15 mouse cellular contexts compared by ENCODE assay signal in genomic region chr2:32724832-32725790, GRCm38 (mm10). TPM values are rescaled to one million over a fixed set of nuclear protein-coding genes. Genes with fewer than 3 reads are reported as not detected.
A peak's percentile ranks its signal among the peaks of the same experiment; 100 is the strongest.
DNase-seq lines count a peak whose midpoint lies in the region; ATAC-seq and TF ChIP-seq lines count a peak whose summit lies in the region.
"Had no signal": no experiment of that assay in that cellular context is flagged by ENCODE, and none has a peak within 500 bp of the region (broad histone marks: within the 10 kb centered on the region; RNA-seq: fewer than 3 reads in every experiment).

No protein-coding gene starts in this region.

- no peak overlapping the region for H3K4me3 ChIP-seq in heart, postnatal 0 days (ENCODE audit: low read depth, low read length)
- H3K4me3 ChIP-seq: erythroblast, embryonic 14.5 days; heart, adult 2 months; hindbrain, embryonic 12.5 days; neural tube, embryonic 13.5 days had no signal

- no peaks in the 10 kb centered on the region for H3K27me3 ChIP-seq in heart, postnatal 0 days (ENCODE audit: control insufficient read depth, insufficient read depth, low read length)
- H3K27me3 ChIP-seq: hindbrain, embryonic 12.5 days; neural tube, embryonic 13.5 days had no signal

- H3K9me3 ChIP-seq in heart, postnatal 0 days (replicated peaks; ENCODE audit: control insufficient read depth, low read length), result no peaks in the 10 kb centered on the region
- H3K9me3 ChIP-seq: hindbrain, embryonic 12.5 days; neural tube, embryonic 13.5 days had no signal

- no peak overlapping the region for H3K9ac ChIP-seq in heart, postnatal 0 days (replicated peaks; ENCODE audit: low read depth, low read length)
- H3K9ac ChIP-seq: hindbrain, embryonic 12.5 days; neural tube, embryonic 13.5 days had no signal

- no peak overlapping the region for H3K4me2 ChIP-seq in heart, postnatal 0 days (ENCODE audit: low read depth, low read length)
- H3K4me2 ChIP-seq: hindbrain, embryonic 12.5 days; midbrain, embryonic 11.5 days; neural tube, embryonic 13.5 days had no signal

- H3K36me3 ChIP-seq in heart, postnatal 0 days (replicated peaks; ENCODE audit: control insufficient read depth, insufficient read depth, low read length), result no peaks in the 10 kb centered on the region
- H3K36me3 ChIP-seq: hindbrain, embryonic 12.5 days; neural tube, embryonic 13.5 days had no signal

- WGBS in heart, postnatal 0 days, result 73% methylated on average over 16 of the region's 16 CpGs

- peak overlapping the region; percentile 48; the same call in 1 of the 2 replicates for H3K27ac ChIP-seq in heart, postnatal 0 days (ENCODE audit: low read depth)
- H3K27ac ChIP-seq: heart, adult 2 months; hindbrain, embryonic 12.5 days; neural tube, embryonic 13.5 days had no signal

- no peak for DNase-seq in heart, postnatal 0 days (ENCODE audit: low spot score)
- no peak for DNase-seq in heart, adult 18-20 months
- DNase-seq in CD4-positive helper T cell, adult 2 months (ENCODE audit: low read depth, low spot score), result peak; percentile 87
- peak; percentile 87 for DNase-seq in T-cell, adult 2 months (ENCODE audit: low spot score)
- DNase-seq in naive thymus-derived CD4-positive, alpha-beta T cell, adult 2 months (ENCODE audit: low read depth), result peak; percentile 83
- DNase-seq in liver, result no peak
- no peak for DNase-seq in layer of hippocampus, adult 18-20 months (ENCODE audit: low spot score in 2 of 2)
- DNase-seq: heart, adult 2 months; lung, adult 2 months; right cerebral cortex, adult 18-20 months had no signal

- TF ChIP-seq EP300 in heart, postnatal 0 days (IDR thresholded peaks at IDR 0.05; ENCODE audit: low read depth), result no peak

- H3K4me1 ChIP-seq in heart, postnatal 0 days (ENCODE audit: control insufficient read depth, insufficient read depth), result no peaks in the 10 kb centered on the region

- no peak for ATAC-seq in heart, postnatal 0 days (ENCODE audit: insufficient read depth, low read depth)
- no peak for ATAC-seq in megakaryocyte-erythroid progenitor cell, adult 5-6 weeks (replicated peaks; ENCODE audit: low FRiP score, low TSS enrichment, poor library complexity, severe bottlenecking)

- no peak for TF ChIP-seq CTCF in heart, postnatal 0 days (IDR thresholded peaks at IDR 0.05; ENCODE audit: low read depth)

RNA-seq across cellular contexts. Expression of gene Sh2d3c, which starts 4.3 kb away (rescaled TPM):
- 17.0 and 26.2 TPM in 2 replicates for total RNA-seq in heart, postnatal 0 days (2014; rRNA removed; ENCODE audit: low replicate concordance)
- 22.9 and 24.2 TPM in 2 replicates for polyA plus RNA-seq in heart, postnatal 0 days (2015; fragmentation: Nextera tagmentation; extraction: Ambion mirVana)
- total RNA-seq in heart, adult 18-20 months (2021), result 10 to 100 TPM; 23.1 to 30.8 TPM
- 2.5 and 5.4 TPM in 2 replicates for total RNA-seq in megakaryocyte-erythroid progenitor cell, adult 5-6 weeks (2014; fragmentation: Nextera tagmentation)
- total RNA-seq in megakaryocyte-erythroid progenitor cell, adult 5-6 weeks (2017), result 1.1 and 1.4 TPM in 2 replicates
- total RNA-seq in layer of hippocampus, adult 18-20 months (2021), result 10 to 100 TPM; 16.6 to 19.4 TPM

RNA-seq across cellular contexts. Expression of gene Cdk9, which starts 12.2 kb away (rescaled TPM):
- 42.4 and 58.4 TPM in 2 replicates for total RNA-seq in heart, postnatal 0 days (2014; rRNA removed; ENCODE audit: low replicate concordance)
- polyA plus RNA-seq in heart, postnatal 0 days (2015; fragmentation: Nextera tagmentation; extraction: Ambion mirVana), result 33.1 and 35.5 TPM in 2 replicates
- total RNA-seq in heart, adult 18-20 months (2021), result 10 to 100 TPM; 22.4 to 24.1 TPM
- total RNA-seq in megakaryocyte-erythroid progenitor cell, adult 5-6 weeks (2014; fragmentation: Nextera tagmentation), result 95.7 and 133 TPM in 2 replicates
- 29.6 and 46.5 TPM in 2 replicates for total RNA-seq in megakaryocyte-erythroid progenitor cell, adult 5-6 weeks (2017)
- total RNA-seq in layer of hippocampus, adult 18-20 months (2021), result 100 to 1,000 TPM; 119 to 123 TPM

RNA-seq across cellular contexts. Expression of gene 6330409D20Rik, which starts 15.7 kb away (rescaled TPM):
- total RNA-seq in heart, postnatal 0 days (2014; rRNA removed; ENCODE audit: low replicate concordance), result not detected in 2 replicates
- polyA plus RNA-seq in heart, postnatal 0 days (2015; fragmentation: Nextera tagmentation; extraction: Ambion mirVana), result 0.15 TPM in 1 of 2 replicates, not detected in the other
- total RNA-seq in heart, adult 18-20 months (2021), result not detected
- total RNA-seq in megakaryocyte-erythroid progenitor cell, adult 5-6 weeks (2014; fragmentation: Nextera tagmentation), result not detected in 2 replicates
- total RNA-seq in megakaryocyte-erythroid progenitor cell, adult 5-6 weeks (2017), result not detected in 2 replicates
- total RNA-seq in layer of hippocampus, adult 18-20 months (2021), result 1 to 10 TPM; 1.5 to 1.8 TPM
- total RNA-seq: heart, adult 2 months had no signal
- polyA plus RNA-seq: erythroblast, embryonic 14.5 days; heart, adult 2 months had no signal

RNA-seq across cellular contexts. Expression of gene Fpgs, which starts 21.2 kb away (rescaled TPM):
- total RNA-seq in heart, postnatal 0 days (2014; rRNA removed; ENCODE audit: low replicate concordance), result 13.6 and 14.5 TPM in 2 replicates
- polyA plus RNA-seq in heart, postnatal 0 days (2015; fragmentation: Nextera tagmentation; extraction: Ambion mirVana), result 8.5 and 10.9 TPM in 2 replicates
- total RNA-seq in heart, adult 18-20 months (2021), result 1 to 10 TPM; 4.4 to 5.0 TPM
- 94.2 and 96.1 TPM in 2 replicates for total RNA-seq in megakaryocyte-erythroid progenitor cell, adult 5-6 weeks (2014; fragmentation: Nextera tagmentation)
- 45.7 and 66.1 TPM in 2 replicates for total RNA-seq in megakaryocyte-erythroid progenitor cell, adult 5-6 weeks (2017)
- total RNA-seq in layer of hippocampus, adult 18-20 months (2021), result 1 to 10 TPM; 8.5 to 9.9 TPM

RNA-seq across cellular contexts. Expression of gene Tor2a, which starts 31.9 kb away (rescaled TPM):
- 34.6 and 65.3 TPM in 2 replicates for total RNA-seq in heart, postnatal 0 days (2014; rRNA removed; ENCODE audit: low replicate concordance)
- polyA plus RNA-seq in heart, postnatal 0 days (2015; fragmentation: Nextera tagmentation; extraction: Ambion mirVana), result 27.5 and 28.5 TPM in 2 replicates
- 1 to 10 TPM; 6.7 to 9.4 TPM for total RNA-seq in heart, adult 18-20 months (2021)
- 29.8 and 30.9 TPM in 2 replicates for total RNA-seq in megakaryocyte-erythroid progenitor cell, adult 5-6 weeks (2014; fragmentation: Nextera tagmentation)
- total RNA-seq in megakaryocyte-erythroid progenitor cell, adult 5-6 weeks (2017), result 17.1 and 17.4 TPM in 2 replicates
- total RNA-seq in layer of hippocampus, adult 18-20 months (2021), result 10 to 100 TPM; 30.2 to 32.1 TPM

Comparison
In these comparisons a context has a peak if more than half of its experiments do, and no peak if none do; other contexts are left out.
1. DNase-seq: peak in CD4-positive helper T cell, adult 2 months (single experiment), T-cell, adult 2 months (single experiment) and naive thymus-derived CD4-positive, alpha-beta T cell, adult 2 months (single experiment); none in heart, postnatal 0 days (single experiment), heart, adult 18-20 months (0 of 2), liver (single experiment) and layer of hippocampus, adult 18-20 months (0 of 2).